Mouse (Mus musculus) bone marrow macrophage, adult 2 months (primary cell): ENCODE results near the gene Dlgap1. TPM values are rescaled to one million over a fixed set of nuclear protein-coding genes. Genes with fewer than 3 reads are reported as not detected.

Source experiments
- H3K27ac ChIP-seq: 2 replicates; pipeline ENCODE4 v1.5.1; 2012; ENCODE audit warnings: low read depth, low read length; ENCODE audit not compliant: insufficient read depth
- H3K4me1 ChIP-seq: 2 replicates; pipeline ENCODE4 v1.6.1; 2012; ENCODE audit warnings: low read length; ENCODE audit not compliant: control insufficient read depth, insufficient read depth
- H3K4me3 ChIP-seq: 2 replicates; pipeline ENCODE4 v1.5.1; 2012; ENCODE audit warnings: mild to moderate bottlenecking, low read length, moderate library complexity; ENCODE audit not compliant: insufficient read depth
- CTCF ChIP-seq: IDR thresholded peaks from 2 replicates; pipeline ENCODE4 v1.5.1; 2012; ENCODE audit warnings: low read depth, mild to moderate bottlenecking, low read length, moderate library complexity
- POLR2A ChIP-seq: IDR thresholded peaks from 2 replicates; pipeline ENCODE4 v1.6.1; 2012; ENCODE audit warnings: mild to moderate bottlenecking, low read depth, low read length, borderline replicate concordance
- polyA plus RNA-seq: library from polyadenylated mRNA; stranded (reverse); fragments of >200 nt; gene quantifications from 2 replicates; pipeline ENCODE4 v1.2.4, GENCODE M21; 2012; ENCODE audit not compliant: missing spikeins, insufficient read depth, insufficient read length

Gene Dlgap1
- polyA plus RNA-seq, 1 experiment: not detected

GRCm38 (mm10) chr17:70472162-70472561, 503.3 kb downstream of the Dlgap1 start:
- Histone ChIP-seq H3K27ac (no peak overlapping the region), H3K4me3 (no peak overlapping the region), H3K4me1 (no peaks in the 10 kb centered on the region)
- TF ChIP-seq POLR2A: no peak
- no peak for TF ChIP-seq CTCF

GRCm38 (mm10) chr17:70473871-70474270, 505.0 kb downstream of the Dlgap1 start:
- Histone ChIP-seq H3K4me3 (no peak overlapping the region), H3K27ac (no peak overlapping the region), H3K4me1 (no peaks in the 10 kb centered on the region)
- TF ChIP-seq POLR2A (no peak), CTCF (no peak)

- Histone ChIP-seq H3K4me1 (no peaks in the 10 kb centered on the region), H3K27ac (no peak overlapping the region), H3K4me3 (no peak overlapping the region)
- no peak for TF ChIP-seq CTCF
- no peak for TF ChIP-seq POLR2A
Observed at GRCm38 (mm10) chr17:70483716-70484115, 514.8 kb downstream of the Dlgap1 start.

GRCm38 (mm10) chr17:70485668-70486067, 516.8 kb downstream of the Dlgap1 start:
- TF ChIP-seq CTCF: no peak
- TF ChIP-seq POLR2A: no peak
- Histone ChIP-seq H3K27ac (no peak overlapping the region), H3K4me3 (peak overlapping the region; percentile 39), H3K4me1 (no peaks in the 10 kb centered on the region)

GRCm38 (mm10) chr17:70486259-70486658, 517.4 kb downstream of the Dlgap1 start:
- no peak for TF ChIP-seq POLR2A
- no peak for TF ChIP-seq CTCF
- H3K27ac ChIP-seq: no peak overlapping the region
- H3K4me3 ChIP-seq: no peak overlapping the region
- no peaks in the 10 kb centered on the region for H3K4me1 ChIP-seq

GRCm38 (mm10) chr17:70486831-70487230, 518.0 kb downstream of the Dlgap1 start:
- no peak overlapping the region for H3K27ac ChIP-seq
- no peak overlapping the region for H3K4me3 ChIP-seq
- no peak for TF ChIP-seq POLR2A
- TF ChIP-seq CTCF: no peak
- no peaks in the 10 kb centered on the region for H3K4me1 ChIP-seq

- H3K27ac ChIP-seq: no peak overlapping the region
- H3K4me1 ChIP-seq: no peaks in the 10 kb centered on the region
- no peak overlapping the region for H3K4me3 ChIP-seq
- TF ChIP-seq CTCF (no peak), POLR2A (no peak)
Observed at GRCm38 (mm10) chr17:70488784-70489265, 520.0 kb downstream of the Dlgap1 start.

- Histone ChIP-seq H3K27ac (no peak overlapping the region), H3K4me3 (no peak overlapping the region), H3K4me1 (no peaks in the 10 kb centered on the region)
- TF ChIP-seq CTCF (no peak), POLR2A (no peak)
Observed at GRCm38 (mm10) chr17:70491575-70491974, 522.7 kb downstream of the Dlgap1 start.

- H3K4me3 ChIP-seq: no peak overlapping the region
- no peak overlapping the region for H3K27ac ChIP-seq
- H3K4me1 ChIP-seq: no peaks in the 10 kb centered on the region
- TF ChIP-seq POLR2A (no peak), CTCF (no peak)
Observed at GRCm38 (mm10) chr17:70494338-70494737, 525.5 kb downstream of the Dlgap1 start.

- TF ChIP-seq POLR2A: no peak
- TF ChIP-seq CTCF: no peak
- Histone ChIP-seq H3K4me1 (no peaks in the 10 kb centered on the region), H3K27ac (no peak overlapping the region), H3K4me3 (no peak overlapping the region)
Observed at GRCm38 (mm10) chr17:70498256-70498655, 529.4 kb downstream of the Dlgap1 start.

- TF ChIP-seq CTCF (no peak), POLR2A (no peak)
- Histone ChIP-seq H3K4me1 (no peaks in the 10 kb centered on the region), H3K27ac (no peak overlapping the region), H3K4me3 (no peak overlapping the region)
Observed at GRCm38 (mm10) chr17:70501933-70502332, 533.1 kb downstream of the Dlgap1 start.
